Mouse (Mus musculus) small intestine, adult 2 months (tissue): ENCODE results near the gene Arl6. TPM values are rescaled to one million over a fixed set of nuclear protein-coding genes. Genes with fewer than 3 reads are reported as not detected.

ENCODE experiments used
- H3K27ac ChIP-seq: fragments of 200-500 bp; 2 replicates; pipeline ENCODE4 v1.5.1; 2012; ENCODE audit warnings: low read depth, low read length, control low read depth, inconsistent platforms; ENCODE audit not compliant: insufficient read depth
- H3K27me3 ChIP-seq: fragments of 200-500 bp; 2 replicates; pipeline ENCODE4 v1.6.1; 2012; ENCODE audit warnings: mild to moderate bottlenecking, moderate library complexity, low read length, inconsistent platforms; ENCODE audit not compliant: control insufficient read depth, insufficient read depth
- H3K36me3 ChIP-seq: fragments of 200-500 bp; 2 replicates; pipeline ENCODE4 v1.6.1; 2012; ENCODE audit warnings: mild to moderate bottlenecking, low read length, control low read depth, inconsistent platforms; ENCODE audit not compliant: control insufficient read depth, insufficient read depth
- H3K4me1 ChIP-seq: fragments of 200-500 bp; 2 replicates; pipeline ENCODE4 v1.6.1; 2012; ENCODE audit warnings: low read length, inconsistent platforms, mixed read lengths; ENCODE audit not compliant: control insufficient read depth, insufficient read depth, insufficient read length
- H3K4me3 ChIP-seq: fragments of 200-500 bp; 2 replicates; pipeline ENCODE4 v1.5.1; 2012; ENCODE audit warnings: low read depth, mild to moderate bottlenecking, control low read depth, inconsistent platforms, low read length, moderate library complexity
- CTCF ChIP-seq: fragments of 200-500 bp; IDR thresholded peaks from 2 replicates; pipeline ENCODE4 v1.5.1; 2012; ENCODE audit warnings: low read depth, mild to moderate bottlenecking, control low read depth, inconsistent platforms, low read length, moderate library complexity, mixed read lengths; ENCODE audit not compliant: insufficient replicate concordance, insufficient read length; ENCODE audit errors: extremely low read depth
- POLR2A ChIP-seq: fragments of 200-500 bp; IDR thresholded peaks from 2 replicates; pipeline ENCODE4 v1.6.1; 2012; ENCODE audit warnings: low read depth, mild to moderate bottlenecking, control low read depth, inconsistent platforms, low read length, moderate library complexity
- WGBS: fragments of 180-500 bp; shearing (Covaris S2); methylation state at CpG from one replicate; pipeline ENCODE4 v1.1.7; 2018; 5-methylcytosine and 5-hydroxymethylcytosine counted together
- polyA plus RNA-seq: library from polyadenylated mRNA; depleted of rRNA; stranded (reverse); fragments of >200 nt; gene quantifications from 2 replicates; pipeline ENCODE4 v1.2.3, GENCODE M21; 2012; rRNA removed

Gene Arl6
- polyA plus RNA-seq, 1 experiment, result 0.19 TPM

- H3K27ac ChIP-seq, result no peak overlapping the region
- H3K4me3 ChIP-seq, result no peak overlapping the region
- TF ChIP-seq CTCF (no peak), POLR2A (no peak)
- peaks cover 4% of the 10 kb centered on the region for H3K4me1 ChIP-seq
- WGBS, result 62% methylated on average over 10 of the region's 10 CpGs
- H3K27me3 ChIP-seq, result no peaks in the 10 kb centered on the region
- H3K36me3 ChIP-seq, result no peaks in the 10 kb centered on the region
Measured at GRCm38 (mm10) chr16:59567721-59568381, 71.3 kb downstream of the Arl6 start.

- H3K4me3 ChIP-seq, result no peak overlapping the region
- 85% methylated on average over 4 of the region's 4 CpGs for WGBS
- H3K27ac ChIP-seq, result no peak overlapping the region
- peaks cover 4% of the 10 kb centered on the region for H3K4me1 ChIP-seq
- H3K27me3 ChIP-seq, result no peaks in the 10 kb centered on the region
- no peaks in the 10 kb centered on the region for H3K36me3 ChIP-seq
- TF ChIP-seq POLR2A (no peak), CTCF (no peak)
Measured at GRCm38 (mm10) chr16:59566437-59566836, 72.8 kb downstream of the Arl6 start.

- H3K27ac ChIP-seq, result no peak overlapping the region
- H3K27me3 ChIP-seq, result no peaks in the 10 kb centered on the region
- WGBS, result 95% methylated on average over 2 of the region's 2 CpGs
- no peaks in the 10 kb centered on the region for H3K36me3 ChIP-seq
- H3K4me3 ChIP-seq, result no peak overlapping the region
- H3K4me1 ChIP-seq, result peaks cover 4% of the 10 kb centered on the region
- TF ChIP-seq CTCF (no peak), POLR2A (no peak)
Measured at GRCm38 (mm10) chr16:59565631-59566030, 73.6 kb downstream of the Arl6 start.

GRCm38 (mm10) chr16:59564025-59564424, 75.2 kb downstream of the Arl6 start:
- Histone ChIP-seq H3K4me1 (no peaks in the 10 kb centered on the region), H3K36me3 (peaks cover under 1% of the 10 kb centered on the region; the same call in 1 of the 2 replicates), H3K27me3 (no peaks in the 10 kb centered on the region), H3K27ac (no peak overlapping the region), H3K4me3 (no peak overlapping the region)
- WGBS, result 78% methylated on average over 5 of the region's 5 CpGs
- no peak for TF ChIP-seq CTCF
- TF ChIP-seq POLR2A, result no peak

Other genes with a start within 250 kb of the Arl6 start
- gene Gabrr3, start 232.1 kb downstream of the Arl6 start, polyA plus RNA-seq, result not detected in 2 replicates
- gene Riox2, start 167.6 kb downstream of the Arl6 start, polyA plus RNA-seq, result 1.3 and 1.5 TPM in 2 replicates
- 1.8 and 2.9 TPM in 2 replicates for gene Crybg3, start 38.4 kb downstream of the Arl6 start, polyA plus RNA-seq